16 mouse cellular contexts compared by ENCODE assay signal in genomic region chr9:43761941-43762340, GRCm38 (mm10). TPM values are rescaled to one million over a fixed set of nuclear protein-coding genes. Genes with fewer than 3 reads are reported as not detected.
DNase-seq lines count a peak whose midpoint lies in the region; ATAC-seq and TF ChIP-seq lines count a peak whose summit lies in the region.
"Had no signal": no experiment of that assay in that cellular context is flagged by ENCODE, and none has a peak within 500 bp of the region (broad histone marks: within the 10 kb centered on the region; RNA-seq: fewer than 3 reads in every experiment).

No protein-coding gene starts in this region.

- TF ChIP-seq EP300 in lung, postnatal 0 days (IDR thresholded peaks at IDR 0.05): no peak

- no peak overlapping the region for H3K9ac ChIP-seq in forebrain, postnatal 0 days
- H3K9ac ChIP-seq in neural tube, embryonic 13.5 days: peak overlapping the region; percentile 12; the same call in 1 of the 2 replicates
- no peak overlapping the region for H3K9ac ChIP-seq in lung, postnatal 0 days (replicated peaks; ENCODE audit: low read depth)
- no peak overlapping the region for H3K9ac ChIP-seq in liver, embryonic 12.5 days
- H3K9ac ChIP-seq: kidney, embryonic 15.5 days; limb, embryonic 12.5 days; liver, postnatal 0 days; stomach, embryonic 15.5 days had no signal

- peaks cover 12% of the 10 kb centered on the region; the same call in 1 of the 2 replicates for H3K36me3 ChIP-seq in embryonic facial prominence, embryonic 10.5 days (replicated peaks)
- no peaks in the 10 kb centered on the region for H3K36me3 ChIP-seq in forebrain, postnatal 0 days (ENCODE audit: insufficient read depth)
- H3K36me3 ChIP-seq in neural tube, embryonic 13.5 days: no peaks in the 10 kb centered on the region
- no peaks in the 10 kb centered on the region for H3K36me3 ChIP-seq in lung, postnatal 0 days (ENCODE audit: insufficient read depth, low read length)
- H3K36me3 ChIP-seq in liver, embryonic 12.5 days: no peaks in the 10 kb centered on the region
- H3K36me3 ChIP-seq: kidney, embryonic 15.5 days; limb, embryonic 12.5 days; stomach, embryonic 15.5 days had no signal

- intact Hi-C loops in left cerebral cortex, postnatal 10 days (cut with DNase I): no loop called here

- no peak overlapping the region for H3K4me3 ChIP-seq in embryonic facial prominence, embryonic 10.5 days
- H3K4me3 ChIP-seq in forebrain, postnatal 0 days (ENCODE audit: low read depth, low read length): no peak overlapping the region
- H3K4me3 ChIP-seq in neural tube, embryonic 13.5 days: no peak overlapping the region
- H3K4me3 ChIP-seq in lung, postnatal 0 days (ENCODE audit: low read depth, low read length): no peak overlapping the region
- H3K4me3 ChIP-seq in liver, embryonic 12.5 days: no peak overlapping the region
- H3K4me3 ChIP-seq: kidney, embryonic 15.5 days; limb, embryonic 12.5 days; stomach, embryonic 15.5 days had no signal

- H3K27me3 ChIP-seq in embryonic facial prominence, embryonic 10.5 days (replicated peaks; ENCODE audit: low read depth, poor library complexity, severe bottlenecking): no peaks in the 10 kb centered on the region
- H3K27me3 ChIP-seq in forebrain, postnatal 0 days (ENCODE audit: insufficient read depth, low read length): no peaks in the 10 kb centered on the region
- H3K27me3 ChIP-seq in neural tube, embryonic 13.5 days: no peaks in the 10 kb centered on the region
- H3K27me3 ChIP-seq in lung, postnatal 0 days (replicated peaks; ENCODE audit: insufficient read depth, low read length): no peaks in the 10 kb centered on the region
- no peaks in the 10 kb centered on the region for H3K27me3 ChIP-seq in liver, embryonic 12.5 days (replicated peaks)
- H3K27me3 ChIP-seq: limb, embryonic 12.5 days; stomach, embryonic 15.5 days had no signal

- no peak for DNase-seq in embryonic facial prominence, embryonic 10.5 days (ENCODE audit: low spot score)
- no peak for DNase-seq in forebrain, postnatal 0 days
- no peak for DNase-seq in left cerebral cortex, postnatal 10 days (ENCODE audit: extremely low spot score in 1 of 2, low spot score in 2 of 2)
- DNase-seq in lung, postnatal 0 days (ENCODE audit: low spot score): no peak
- DNase-seq: adrenal gland, postnatal 14 days; cerebellum, postnatal 25 days; heart, postnatal 14 days; liver, postnatal 0 days; right cerebral cortex, postnatal 14 days; thymus, postnatal 36 days had no signal

- ATAC-seq in forebrain, postnatal 0 days: no peak
- ATAC-seq in megakaryocyte, adult 5-6 weeks (ENCODE audit: poor library complexity, severe bottlenecking): peak; percentile 80
- ATAC-seq in neural tube, embryonic 13.5 days (ENCODE audit: low read depth): no peak
- ATAC-seq in lung, postnatal 0 days: no peak
- ATAC-seq in liver, embryonic 12.5 days: no peak
- ATAC-seq: liver, postnatal 0 days had no signal

- 79% methylated on average over 3 of the region's 3 CpGs for WGBS in embryonic facial prominence, embryonic 10.5 days
- 73% methylated on average over 3 of the region's 3 CpGs for WGBS in forebrain, postnatal 0 days
- 64% methylated on average over 3 of the region's 3 CpGs for WGBS in neural tube, embryonic 13.5 days
- 69% methylated on average over 3 of the region's 3 CpGs for WGBS in lung, postnatal 0 days
- 46% methylated on average over 3 of the region's 3 CpGs for WGBS in liver, embryonic 12.5 days (ENCODE audit: insufficient replicate concordance)

- 0 out of 2 replicates have a peak overlapping the region, but pooled peaks have one; percentile 54 for H3K27ac ChIP-seq in embryonic facial prominence, embryonic 10.5 days (replicated peaks)
- peak overlapping the region; percentile 59; the same call in 1 of the 2 replicates for H3K27ac ChIP-seq in forebrain, postnatal 0 days (ENCODE audit: low read depth, low read length)
- H3K27ac ChIP-seq in neural tube, embryonic 13.5 days (replicated peaks): peak overlapping the region; percentile 87
- no peak overlapping the region for H3K27ac ChIP-seq in lung, postnatal 0 days (ENCODE audit: low read length)
- no peak overlapping the region for H3K27ac ChIP-seq in liver, embryonic 12.5 days
- H3K27ac ChIP-seq: kidney, embryonic 15.5 days; limb, embryonic 12.5 days; stomach, embryonic 15.5 days had no signal

- H3K4me1 ChIP-seq in embryonic facial prominence, embryonic 10.5 days: peaks cover 57% of the 10 kb centered on the region
- H3K4me1 ChIP-seq in forebrain, postnatal 0 days (ENCODE audit: insufficient read depth): peaks cover 26% of the 10 kb centered on the region
- H3K4me1 ChIP-seq in neural tube, embryonic 13.5 days (replicated peaks): peaks cover 79% of the 10 kb centered on the region
- H3K4me1 ChIP-seq in lung, postnatal 0 days (ENCODE audit: insufficient read depth, low read depth, low read length): peaks cover 4% of the 10 kb centered on the region; the same call in 1 of the 2 replicates
- peaks cover 18% of the 10 kb centered on the region; the same call in 1 of the 2 replicates for H3K4me1 ChIP-seq in liver, embryonic 12.5 days

- H3K9me3 ChIP-seq in embryonic facial prominence, embryonic 10.5 days: 0 out of 2 replicates have a peak, but pooled peaks cover 5% of the 10 kb centered on the region
- no peaks in the 10 kb centered on the region for H3K9me3 ChIP-seq in forebrain, postnatal 0 days (ENCODE audit: low read length)
- H3K9me3 ChIP-seq in neural tube, embryonic 13.5 days: 0 out of 2 replicates have a peak, but pooled peaks cover 4% of the 10 kb centered on the region
- no peaks in the 10 kb centered on the region for H3K9me3 ChIP-seq in lung, postnatal 0 days (ENCODE audit: low read length)
- H3K9me3 ChIP-seq in liver, embryonic 12.5 days (replicated peaks): no peaks in the 10 kb centered on the region
- H3K9me3 ChIP-seq: kidney, embryonic 15.5 days; stomach, embryonic 15.5 days had no signal

- TF ChIP-seq CTCF in forebrain, postnatal 0 days (IDR thresholded peaks at IDR 0.05; ENCODE audit: low read depth): no peak
- TF ChIP-seq CTCF in lung, postnatal 0 days (IDR thresholded peaks at IDR 0.05): no peak

- no peak overlapping the region for H3K4me2 ChIP-seq in forebrain, postnatal 0 days (ENCODE audit: low read depth)
- 0 out of 2 replicates have a peak overlapping the region, but pooled peaks have one; percentile 29 for H3K4me2 ChIP-seq in neural tube, embryonic 13.5 days
- no peak overlapping the region for H3K4me2 ChIP-seq in lung, postnatal 0 days (replicated peaks; ENCODE audit: low read depth, low read length)
- no peak overlapping the region for H3K4me2 ChIP-seq in liver, embryonic 12.5 days
- H3K4me2 ChIP-seq: kidney, embryonic 15.5 days; limb, embryonic 12.5 days; stomach, embryonic 15.5 days had no signal

RNA-seq across cellular contexts. Expression of gene Nectin1, which starts 18.2 kb away (rescaled TPM):
- polyA plus RNA-seq in embryonic facial prominence, embryonic 10.5 days (2016; fragmentation: Nextera tagmentation; extraction: Ambion mirVana): 5.0 TPM in 2 replicates
- total RNA-seq in forebrain, postnatal 0 days (2014; rRNA removed): 29.5 and 43.7 TPM in 2 replicates
- polyA plus RNA-seq in forebrain, postnatal 0 days (2015; fragmentation: Nextera tagmentation; extraction: Ambion mirVana): 7.2 and 11.8 TPM in 2 replicates
- total RNA-seq in megakaryocyte, adult 5-6 weeks (2015): 7.5 and 9.7 TPM in 2 replicates
- total RNA-seq in megakaryocyte, adult 5-6 weeks (2017): 1.3 and 1.4 TPM in 2 replicates
- 12.0 and 14.1 TPM in 2 replicates for polyA plus RNA-seq in neural tube, embryonic 13.5 days (2015; fragmentation: Nextera tagmentation; extraction: Ambion mirVana)
- total RNA-seq in left cerebral cortex, postnatal 10 days (2021): 100 to 1,000 TPM in 1 of 2 experiments, 10 to 100 TPM in 1; 99.6 to 104 TPM
- polyA plus RNA-seq in lung, postnatal 0 days (2015; fragmentation: Nextera tagmentation; extraction: Ambion mirVana): 8.2 and 10.2 TPM in 2 replicates
- polyA plus RNA-seq in liver, embryonic 12.5 days (2016; fragmentation: Nextera tagmentation; extraction: Ambion mirVana): 1.8 and 1.9 TPM in 2 replicates

Comparison
In these comparisons a context has a peak if more than half of its experiments do, and no peak if none do; other contexts are left out.
1. H3K27ac ChIP-seq: peak in embryonic facial prominence, embryonic 10.5 days (single experiment), forebrain, postnatal 0 days (single experiment) and neural tube, embryonic 13.5 days (single experiment); none in lung, postnatal 0 days (single experiment) and liver, embryonic 12.5 days (single experiment).